Mouse (Mus musculus) embryonic facial prominence, embryonic 14.5 days (tissue): ENCODE results near the gene Hist2h2aa2. TPM values are rescaled to one million over a fixed set of nuclear protein-coding genes. Genes with fewer than 3 reads are reported as not detected.
A peak's percentile ranks its signal among the peaks of the same experiment; 100 is the strongest.
"Not testable (repeated sequence)": the region's sequence is repeated elsewhere in the genome, so short reads cannot be mapped to it uniquely, and the experiment has no call there.

Experiments used
- ATAC-seq: fragments of 200-750 bp; cut with Nextera tagmentation; 2 replicates; pipeline ENCODE4 v1.8.0; 2017; ENCODE audit warnings: low read depth, moderate number of reproducible peaks, moderate TSS enrichment
- DNase-seq: peaks from one replicate; pipeline ENCODE4 v3.0.0-alpha.2; 2015; ENCODE audit warnings: low spot score
- H3K27ac ChIP-seq: fragments of 300-500 bp; sonication (generic); replicated peaks from 2 replicates; pipeline ENCODE4 v1.5.1; 2014; ENCODE audit warnings: low read depth, mild to moderate bottlenecking, low read length, moderate library complexity
- H3K27me3 ChIP-seq: fragments of 300-500 bp; sonication (generic); replicated peaks from 2 replicates; pipeline ENCODE4 v1.6.1; 2014; ENCODE audit warnings: low read length; ENCODE audit not compliant: control insufficient read depth, insufficient read depth
- H3K36me3 ChIP-seq: fragments of 300-500 bp; sonication (generic); 2 replicates; pipeline ENCODE4 v1.6.1; 2014; ENCODE audit warnings: low read length, mixed read lengths; ENCODE audit not compliant: control insufficient read depth, insufficient read depth
- H3K4me1 ChIP-seq: fragments of 300-500 bp; sonication (generic); 2 replicates; pipeline ENCODE4 v1.6.1; 2014; ENCODE audit warnings: antibody characterized with exemption, low read length; ENCODE audit not compliant: control insufficient read depth, insufficient read depth
- H3K4me2 ChIP-seq: fragments of 300-500 bp; sonication (generic); 2 replicates; pipeline ENCODE4 v1.6.1; 2014; ENCODE audit warnings: low read depth, mild to moderate bottlenecking, low read length, moderate library complexity, mixed read lengths
- H3K4me3 ChIP-seq: fragments of 300-500 bp; sonication (generic); 2 replicates; pipeline ENCODE4 v1.5.1; 2014; ENCODE audit warnings: low read depth, mild to moderate bottlenecking, low read length
- H3K9ac ChIP-seq: fragments of 300-500 bp; sonication (generic); 2 replicates; pipeline ENCODE4 v1.6.1; 2014; ENCODE audit warnings: low read depth, mild to moderate bottlenecking, low read length, moderate library complexity, mixed read lengths
- H3K9me3 ChIP-seq: fragments of 300-500 bp; sonication (generic); 2 replicates; pipeline ENCODE4 v1.6.1; 2016; ENCODE audit warnings: low read length; ENCODE audit not compliant: control insufficient read depth
- WGBS: fragments of 180-500 bp; shearing (Covaris S2); extraction: QIAGEN DNeasy Blood & Tissue Kit; methylation state at CpG from one replicate; pipeline ENCODE4 v1.1.7; 2014; 5-methylcytosine and 5-hydroxymethylcytosine counted together
- polyA plus RNA-seq: library from polyadenylated mRNA; unstranded; fragments of >200 nt; fragmentation: Nextera tagmentation; extraction: Ambion mirVana; gene quantifications from 2 replicates; pipeline ENCODE4 v1.2.1, GENCODE M21; 2014

Gene Hist2h2aa2
- polyA plus RNA-seq, 1 experiment from 2014 or later = 57.6 TPM

GRCm38 (mm10) chr3:96243921-96244572, 4.0 kb upstream of the Hist2h2aa2 start:
- H3K36me3 ChIP-seq = no peaks in the 10 kb centered on the region
- DNase-seq = no peak
- 78% methylated on average over 7 of the region's 7 CpGs for WGBS
- H3K9ac ChIP-seq = peak overlapping the region; percentile 82
- H3K27me3 ChIP-seq = no peaks in the 10 kb centered on the region
- H3K4me3 ChIP-seq = peak overlapping the region; percentile 54; the same call in 1 of the 2 replicates
- H3K27ac ChIP-seq = peak overlapping the region; percentile 98
- no peaks in the 10 kb centered on the region for H3K9me3 ChIP-seq
- H3K4me1 ChIP-seq = peaks cover 21% of the 10 kb centered on the region
- H3K4me2 ChIP-seq = peak overlapping the region; percentile 74
- ATAC-seq = no peak

GRCm38 (mm10) chr3:96240799-96241197, 722 bp upstream of the Hist2h2aa2 start:
- no peaks in the 10 kb centered on the region for H3K27me3 ChIP-seq
- no peak for DNase-seq
- peak overlapping the region; percentile 62 for H3K9ac ChIP-seq
- ATAC-seq = no peak
- peaks cover 29% of the 10 kb centered on the region for H3K4me1 ChIP-seq
- no peaks in the 10 kb centered on the region for H3K9me3 ChIP-seq
- 78% methylated on average over 9 of the region's 9 CpGs for WGBS
- H3K27ac ChIP-seq = peak overlapping the region; percentile 95
- peak overlapping the region; percentile 29 for H3K4me3 ChIP-seq
- H3K4me2 ChIP-seq = peak overlapping the region; percentile 52
- H3K36me3 ChIP-seq = no peaks in the 10 kb centered on the region

- Histone ChIP-seq H3K27ac (peak within 1 kb of the TSS; percentile 81), H3K9ac (peak within 1 kb of the TSS; percentile 70), H3K4me3 (peak within 1 kb of the TSS; percentile 47), H3K4me1 (peaks cover 23% of the 10 kb centered on the region), H3K4me2 (peak within 1 kb of the TSS; percentile 62)
- not testable (repeated sequence) for H3K9me3 ChIP-seq, DNase-seq, H3K36me3 ChIP-seq, H3K27me3 ChIP-seq
- ATAC-seq = peak; percentile 91
- 0% methylated on average over 3 of the region's 68 CpGs for WGBS
Measured at GRCm38 (mm10) chr3:96238954-96239793, 902 bp downstream of the Hist2h2aa2 start, which contains the start of gene Hist2h3c2. Hist2h3c2 (minus strand) TSS chr3:96239127.

GRCm38 (mm10) chr3:96237904-96238511, 2.1 kb downstream of the Hist2h2aa2 start:
- whole genome bisulfite sequencing = under 1% methylated on average over 12 of the region's 12 CpGs
- peak overlapping the region; percentile 62 for H3K4me2 ChIP-seq
- DNase-seq = peak; percentile 45

GRCm38 (mm10) chr3:96237335-96237903, 2.7 kb downstream of the Hist2h2aa2 start:
- no peaks in the 10 kb centered on the region for H3K36me3 ChIP-seq
- DNase-seq (no peak), ATAC-seq (no peak)
- WGBS = 22% methylated on average over 7 of the region's 7 CpGs
- H3K27me3 ChIP-seq = no peaks in the 10 kb centered on the region
- peak overlapping the region; percentile 70 for H3K9ac ChIP-seq
- H3K9me3 ChIP-seq = no peaks in the 10 kb centered on the region
- H3K4me2 ChIP-seq = peak overlapping the region; percentile 62
- H3K27ac ChIP-seq = peak overlapping the region; percentile 81
- H3K4me1 ChIP-seq = peaks cover 17% of the 10 kb centered on the region
- peak overlapping the region; percentile 47 for H3K4me3 ChIP-seq

More at GRCm38 (mm10) chr3:96237904-96238511, 2.1 kb downstream of the Hist2h2aa2 start:
- H3K9ac ChIP-seq = peak overlapping the region; percentile 70
- no peaks in the 10 kb centered on the region for H3K36me3 ChIP-seq
- peak overlapping the region; percentile 81 for H3K27ac ChIP-seq
- ATAC-seq = no peak
- peak overlapping the region; percentile 47 for H3K4me3 ChIP-seq
- H3K9me3 ChIP-seq = no peaks in the 10 kb centered on the region
- no peaks in the 10 kb centered on the region for H3K27me3 ChIP-seq
- peaks cover 17% of the 10 kb centered on the region for H3K4me1 ChIP-seq

GRCm38 (mm10) chr3:96236834-96237334, 3.2 kb downstream of the Hist2h2aa2 start:
- DNase-seq (no peak), ATAC-seq (no peak)
- Histone ChIP-seq H3K4me3 (peak overlapping the region; percentile 47), H3K9me3 (no peaks in the 10 kb centered on the region), H3K36me3 (no peaks in the 10 kb centered on the region), H3K9ac (peak overlapping the region; percentile 70; the same call in 1 of the 2 replicates), H3K4me1 (peaks cover 17% of the 10 kb centered on the region), H3K27ac (peak overlapping the region; percentile 81), H3K27me3 (no peaks in the 10 kb centered on the region), H3K4me2 (peak overlapping the region; percentile 62)
- WGBS = 79% methylated on average over 4 of the region's 4 CpGs

- ATAC-seq (no peak), DNase-seq (no peak)
- H3K27me3 ChIP-seq = no peaks in the 10 kb centered on the region
- H3K9ac ChIP-seq = no peak overlapping the region
- H3K4me1 ChIP-seq = peaks cover 15% of the 10 kb centered on the region
- H3K36me3 ChIP-seq = no peaks in the 10 kb centered on the region
- H3K9me3 ChIP-seq = no peaks in the 10 kb centered on the region
- no peak overlapping the region for H3K4me3 ChIP-seq
- WGBS = 48% methylated on average over 3 of the region's 3 CpGs
- no peak overlapping the region for H3K27ac ChIP-seq
- no peak overlapping the region for H3K4me2 ChIP-seq
Measured at GRCm38 (mm10) chr3:96235836-96236235, 4.2 kb downstream of the Hist2h2aa2 start.

GRCm38 (mm10) chr3:96234914-96235313, 5.2 kb downstream of the Hist2h2aa2 start:
- Histone ChIP-seq H3K4me3 (no peak overlapping the region), H3K9ac (no peak overlapping the region), H3K27me3 (no peaks in the 10 kb centered on the region), H3K4me2 (no peak overlapping the region), H3K4me1 (peaks cover 12% of the 10 kb centered on the region), H3K9me3 (no peaks in the 10 kb centered on the region), H3K36me3 (no peaks in the 10 kb centered on the region), H3K27ac (no peak overlapping the region)
- DNase-seq (no peak), ATAC-seq (no peak)
- 96% methylated on average over 2 of the region's 2 CpGs for WGBS
